Mouse (Mus musculus) lung, adult 2 months (tissue): ENCODE data around the gene Gpd1l.

Experiments
- CTCF ChIP-seq: fragments of 200-500 bp; IDR thresholded peaks from 2 replicates; pipeline ENCODE4 v1.5.1; 2011; ENCODE audit warnings: mild to moderate bottlenecking, low read length, control low read depth; ENCODE audit not compliant: insufficient read depth
- POLR2A ChIP-seq: fragments of 200-500 bp; IDR thresholded peaks from 2 replicates; pipeline ENCODE4 v1.6.1; 2011; ENCODE audit warnings: low read depth, mild to moderate bottlenecking, control low read depth, low read length, borderline replicate concordance; ENCODE audit errors: extremely low read depth

GRCm38 (mm10) chr9:114936687-114937086, 2.9 kb upstream of the Gpd1l start:
- TF ChIP-seq CTCF (no peak), POLR2A (no peak)
